Mouse (Mus musculus) embryonic facial prominence, embryonic 12.5 days (tissue): ENCODE data around the gene Tacc2. TPM values are rescaled to one million over a fixed set of nuclear protein-coding genes. Genes with fewer than 3 reads are reported as not detected.

Experiments
- ATAC-seq: fragments of 200-750 bp; cut with Nextera tagmentation; 2 replicates; pipeline ENCODE4 v1.8.0; 2017; ENCODE audit not compliant: insufficient number of reproducible peaks, insufficient read depth, low FRiP score, low TSS enrichment
- H3K27ac ChIP-seq: fragments of 300-500 bp; sonication (generic); 2 replicates; pipeline ENCODE4 v1.5.1; 2016; ENCODE audit warnings: mild to moderate bottlenecking
- H3K27me3 ChIP-seq: fragments of 300-500 bp; sonication (generic); 2 replicates; pipeline ENCODE4 v1.6.1; 2016; ENCODE audit warnings: mild to moderate bottlenecking, moderate library complexity
- H3K36me3 ChIP-seq: fragments of 300-500 bp; sonication (generic); 2 replicates; pipeline ENCODE4 v1.6.1; 2016; ENCODE audit warnings: mild to moderate bottlenecking
- H3K4me1 ChIP-seq: fragments of 300-500 bp; sonication (generic); 2 replicates; pipeline ENCODE4 v1.6.1; 2016
- H3K4me2 ChIP-seq: fragments of 300-500 bp; sonication (generic); replicated peaks from 2 replicates; pipeline ENCODE4 v1.6.1; 2016; ENCODE audit warnings: mild to moderate bottlenecking, moderate library complexity
- H3K4me3 ChIP-seq: fragments of 300-500 bp; sonication (generic); 2 replicates; pipeline ENCODE4 v1.5.1; 2016; ENCODE audit warnings: mild to moderate bottlenecking
- H3K9ac ChIP-seq: fragments of 300-500 bp; sonication (generic); 2 replicates; pipeline ENCODE4 v1.6.1; 2016; ENCODE audit warnings: mild to moderate bottlenecking, moderate library complexity
- H3K9me3 ChIP-seq: fragments of 300-500 bp; sonication (generic); 2 replicates; pipeline ENCODE4 v1.6.1; 2016; ENCODE audit warnings: mild to moderate bottlenecking, moderate library complexity
- WGBS: fragments of 180-500 bp; shearing (Covaris S2); methylation state at CpG from one replicate; pipeline ENCODE4 v1.1.7; 2016; 5-methylcytosine and 5-hydroxymethylcytosine counted together
- polyA plus RNA-seq: library from polyadenylated mRNA; unstranded; fragments of >200 nt; fragmentation: Nextera tagmentation; extraction: Ambion mirVana; gene quantifications from 2 replicates; pipeline ENCODE4 v1.2.1, GENCODE M21; 2016

The Tacc2 gene
- polyA plus RNA-seq, 1 experiment from 2014 or later, result 53.2 TPM

- Histone ChIP-seq H3K27me3 (no peaks in the 10 kb centered on the region), H3K4me1 (no peaks in the 10 kb centered on the region), H3K9me3 (no peaks in the 10 kb centered on the region), H3K36me3 (peaks cover 61% of the 10 kb centered on the region), H3K9ac (no peak overlapping the region), H3K4me3 (no peak overlapping the region), H3K4me2 (no peak overlapping the region), H3K27ac (no peak overlapping the region)
- 93% methylated on average over 2 of the region's 2 CpGs for WGBS
- no peak for ATAC-seq
Measured at GRCm38 (mm10) chr7:130734195-130734787, 157.1 kb downstream of the Tacc2 start.

- H3K36me3 ChIP-seq, result peaks cover 96% of the 10 kb centered on the region
- no peak overlapping the region for H3K4me2 ChIP-seq
- ATAC-seq, result no peak
- H3K4me3 ChIP-seq, result no peak overlapping the region
- no peaks in the 10 kb centered on the region for H3K27me3 ChIP-seq
- no peaks in the 10 kb centered on the region for H3K9me3 ChIP-seq
- H3K4me1 ChIP-seq, result peaks cover 4% of the 10 kb centered on the region; the same call in 1 of the 2 replicates
- 87% methylated on average over 4 of the region's 4 CpGs for WGBS
- H3K27ac ChIP-seq, result no peak overlapping the region
- no peak overlapping the region for H3K9ac ChIP-seq
Measured at GRCm38 (mm10) chr7:130741099-130741498, 163.9 kb downstream of the Tacc2 start.

DNA sequence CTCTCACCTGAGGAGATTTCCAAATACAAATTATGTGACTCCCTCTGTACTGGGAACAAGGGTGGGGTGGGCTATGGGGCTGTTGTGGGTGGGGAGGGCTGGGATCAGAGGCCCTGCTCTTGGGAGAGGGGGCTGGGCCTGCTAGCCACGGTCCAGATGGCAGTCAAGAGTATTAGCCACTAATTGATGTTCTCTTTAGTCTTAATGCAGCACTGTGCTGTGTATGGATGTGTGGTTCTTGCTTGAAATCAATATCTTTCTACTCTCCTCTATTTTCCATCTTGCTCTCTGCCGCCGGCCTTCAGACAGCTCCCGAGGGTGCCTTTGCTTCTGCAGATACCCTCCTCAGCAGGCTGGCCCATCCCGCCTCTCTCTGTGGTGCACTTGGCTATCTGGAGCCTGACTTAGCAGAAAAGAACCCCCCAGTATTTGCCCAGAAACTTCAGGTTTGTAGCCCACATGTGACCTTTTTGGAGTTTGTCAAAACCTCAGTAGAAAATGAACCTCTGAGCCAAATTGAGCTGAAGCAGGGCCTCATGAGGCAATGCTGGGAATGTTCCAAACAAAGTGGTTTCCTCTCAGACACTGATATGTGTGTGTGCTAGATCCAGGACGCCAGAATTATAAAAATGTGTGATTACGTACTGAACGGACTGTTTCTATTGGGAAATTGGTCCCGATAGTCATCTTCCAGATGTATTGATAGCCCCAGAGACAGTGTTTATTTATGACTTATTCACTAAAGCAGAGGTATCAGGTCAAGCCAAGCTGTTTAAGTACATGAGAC lies 166.2 kb downstream of the Tacc2 start:
- ATAC-seq, result no peak
- Histone ChIP-seq H3K4me2 (no peak overlapping the region), H3K27me3 (no peaks in the 10 kb centered on the region), H3K4me1 (peaks cover 4% of the 10 kb centered on the region; the same call in 1 of the 2 replicates), H3K9ac (no peak overlapping the region), H3K36me3 (peaks cover 92% of the 10 kb centered on the region), H3K4me3 (no peak overlapping the region), H3K9me3 (no peaks in the 10 kb centered on the region), H3K27ac (peak overlapping the region; percentile 38; the same call in 1 of the 2 replicates)
- WGBS, result 75% methylated on average over 9 of the region's 9 CpGs

DNA sequence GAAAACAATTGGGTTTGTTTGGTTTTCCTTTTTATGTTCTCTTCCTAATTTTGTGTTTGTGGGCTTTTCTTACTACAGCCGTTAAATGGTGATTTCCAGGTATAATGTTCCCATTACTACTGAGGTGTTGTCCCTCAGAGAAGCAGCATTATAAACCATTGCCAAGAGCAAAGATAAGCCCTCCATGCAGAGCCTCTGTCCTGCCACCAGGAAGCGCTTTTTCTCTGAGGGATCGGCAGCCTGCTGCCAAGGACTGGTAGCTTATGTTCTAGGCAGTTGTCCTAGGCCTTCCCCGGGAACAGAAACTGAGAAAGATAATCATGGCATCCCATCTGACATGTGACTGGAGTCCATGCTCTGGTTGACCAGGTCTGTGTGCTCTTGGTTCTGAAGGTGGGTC lies 171.9 kb downstream of the Tacc2 start:
- WGBS, result 91% methylated on average over 4 of the region's 4 CpGs
- Histone ChIP-seq H3K36me3 (peaks cover 70% of the 10 kb centered on the region), H3K27me3 (no peaks in the 10 kb centered on the region), H3K9ac (no peak overlapping the region), H3K4me3 (no peak overlapping the region), H3K9me3 (no peaks in the 10 kb centered on the region), H3K27ac (no peak overlapping the region), H3K4me1 (peaks cover 4% of the 10 kb centered on the region), H3K4me2 (no peak overlapping the region)
- no peak for ATAC-seq

- no peaks in the 10 kb centered on the region for H3K9me3 ChIP-seq
- H3K4me1 ChIP-seq, result no peaks in the 10 kb centered on the region; the same call in 1 of the 2 replicates
- no peaks in the 10 kb centered on the region for H3K27me3 ChIP-seq
- ATAC-seq, result no peak; the same call in 1 of the 2 replicates
- peaks cover 60% of the 10 kb centered on the region for H3K36me3 ChIP-seq
- no peak overlapping the region for H3K9ac ChIP-seq
- 67% methylated on average over 17 of the region's 17 CpGs for WGBS
- peak overlapping the region; percentile 54 for H3K27ac ChIP-seq
- no peak overlapping the region for H3K4me3 ChIP-seq
- H3K4me2 ChIP-seq, result no peak overlapping the region
Measured at GRCm38 (mm10) chr7:130750752-130751490, 173.7 kb downstream of the Tacc2 start.

DNA sequence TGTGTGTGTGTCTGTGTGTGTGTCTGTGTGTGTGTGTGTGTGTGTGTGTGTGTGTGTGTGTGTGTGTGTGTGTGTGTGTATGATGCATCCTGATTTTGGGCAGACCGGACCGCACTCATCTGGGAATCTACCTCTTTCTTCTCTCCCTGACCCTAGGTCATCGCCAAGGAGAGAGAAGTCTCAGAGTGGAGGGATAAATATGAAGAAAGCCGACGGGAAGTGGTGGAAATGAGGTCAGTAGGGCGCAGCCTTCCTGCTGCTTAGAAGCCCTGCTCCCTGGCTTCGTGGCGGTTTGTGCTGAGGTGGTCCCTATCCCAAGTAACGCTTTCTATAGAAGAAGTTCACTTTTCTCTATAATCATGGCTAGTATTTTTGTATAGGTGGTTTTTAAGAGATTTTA lies 174.4 kb downstream of the Tacc2 start:
- H3K9ac ChIP-seq, result no peak overlapping the region
- WGBS, result 69% methylated on average over 9 of the region's 9 CpGs
- no peaks in the 10 kb centered on the region for H3K9me3 ChIP-seq
- H3K27ac ChIP-seq, result no peak overlapping the region
- no peaks in the 10 kb centered on the region; the same call in 1 of the 2 replicates for H3K4me1 ChIP-seq
- peaks cover 53% of the 10 kb centered on the region for H3K36me3 ChIP-seq
- no peak overlapping the region for H3K4me3 ChIP-seq
- H3K4me2 ChIP-seq, result no peak overlapping the region
- no peak for ATAC-seq
- no peaks in the 10 kb centered on the region for H3K27me3 ChIP-seq

DNA sequence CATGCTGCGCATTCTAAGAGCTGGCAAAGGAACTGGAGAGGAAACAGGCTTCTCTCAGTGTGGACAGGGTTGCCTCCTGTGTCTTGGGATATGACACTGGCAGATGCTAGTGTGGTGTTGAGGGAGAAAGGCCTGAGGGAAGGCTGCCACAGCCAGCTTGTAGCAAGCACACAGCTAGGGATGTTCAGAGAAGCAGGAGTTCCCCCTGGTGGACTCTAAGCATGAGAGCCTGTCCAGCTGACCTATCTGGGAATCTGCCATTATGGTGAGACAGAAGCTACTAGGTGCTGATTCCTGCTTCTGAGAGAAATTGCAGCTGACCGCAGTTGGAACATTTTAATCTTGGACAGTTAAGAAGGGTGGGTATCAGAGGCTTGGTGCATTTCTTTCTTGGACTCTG lies 177.6 kb downstream of the Tacc2 start:
- Histone ChIP-seq H3K4me1 (no peaks in the 10 kb centered on the region; the same call in 1 of the 2 replicates), H3K9ac (no peak overlapping the region), H3K4me2 (no peak overlapping the region), H3K27me3 (no peaks in the 10 kb centered on the region), H3K27ac (no peak overlapping the region), H3K4me3 (no peak overlapping the region), H3K36me3 (peaks cover 55% of the 10 kb centered on the region), H3K9me3 (no peaks in the 10 kb centered on the region)
- WGBS, result 94% methylated on average over 2 of the region's 2 CpGs
- ATAC-seq, result no peak

DNA sequence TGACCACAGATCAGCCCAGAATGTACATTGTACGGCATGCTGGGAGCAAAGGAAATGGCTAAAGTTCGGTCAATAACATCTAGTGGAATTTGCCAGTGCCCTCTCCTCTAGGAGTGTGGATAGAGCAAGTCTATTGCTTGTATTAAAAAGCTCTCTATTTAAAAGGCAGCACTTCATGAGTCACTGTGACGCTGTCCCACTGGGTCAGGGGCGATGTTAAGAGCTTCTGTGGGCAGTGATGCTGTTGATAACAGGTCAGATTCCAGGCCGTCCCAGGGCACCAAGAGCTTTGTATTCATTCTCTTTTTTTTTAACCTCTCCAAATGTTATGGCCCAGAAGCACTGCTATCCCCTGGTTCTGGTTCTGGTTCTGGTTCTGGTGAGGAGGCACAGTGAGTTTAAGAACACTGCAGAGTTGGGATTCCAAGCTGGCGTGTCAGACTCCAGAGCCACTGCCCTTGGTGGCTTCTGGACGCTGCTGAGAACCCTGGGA lies 179.2 kb downstream of the Tacc2 start:
- Histone ChIP-seq H3K27me3 (no peaks in the 10 kb centered on the region), H3K9ac (no peak overlapping the region), H3K4me1 (no peaks in the 10 kb centered on the region), H3K9me3 (no peaks in the 10 kb centered on the region), H3K4me2 (no peak overlapping the region), H3K27ac (no peak overlapping the region), H3K4me3 (no peak overlapping the region), H3K36me3 (peaks cover 57% of the 10 kb centered on the region)
- ATAC-seq, result no peak
- whole genome bisulfite sequencing, result 83% methylated on average over 7 of the region's 7 CpGs

- H3K27ac ChIP-seq, result no peak overlapping the region
Measured at GRCm38 (mm10) chr7:130757326-130757865, 180.2 kb downstream of the Tacc2 start.

DNA sequence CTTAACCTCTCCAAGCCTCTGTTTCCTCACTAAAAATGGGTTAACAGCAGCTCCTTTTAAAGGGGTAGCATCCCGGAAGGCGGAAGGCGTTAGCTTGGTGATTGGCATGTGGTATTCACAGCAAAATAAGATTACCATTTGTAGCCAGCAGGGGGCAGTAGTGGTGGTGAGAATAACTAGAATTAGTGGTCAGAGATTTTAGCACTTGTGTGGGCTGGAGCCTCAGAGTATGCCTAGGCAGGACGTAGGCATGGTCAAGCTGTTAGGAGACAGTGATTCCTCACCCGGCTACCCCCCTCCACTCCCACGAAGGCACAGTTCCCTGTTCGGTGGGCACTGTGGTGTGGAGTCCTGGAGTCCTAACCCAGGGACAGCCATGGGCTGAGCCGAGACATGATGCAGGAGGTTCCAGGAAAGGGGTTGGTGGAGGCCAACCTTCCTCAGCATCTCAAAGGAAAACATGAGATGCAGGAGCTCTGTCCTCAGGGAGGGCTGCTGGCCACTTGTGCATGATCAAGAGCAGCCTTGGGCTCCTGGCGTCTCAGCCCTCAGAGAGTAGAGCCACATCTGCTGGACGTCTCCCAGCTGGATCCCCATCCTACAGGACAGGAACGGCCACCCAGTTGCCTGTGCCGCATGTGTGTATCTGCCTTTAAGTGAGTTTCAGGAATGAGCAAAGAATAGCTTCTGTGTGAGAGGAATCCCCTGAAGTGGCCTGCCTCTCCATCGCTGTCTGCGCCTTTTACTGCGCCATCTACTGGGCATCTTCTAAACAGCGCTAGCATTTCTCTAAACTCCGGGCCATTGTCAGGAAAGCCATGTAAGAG lies 185.0 kb downstream of the Tacc2 start:
- H3K4me2 ChIP-seq, result no peak overlapping the region
- H3K4me1 ChIP-seq, result peaks cover 4% of the 10 kb centered on the region; the same call in 1 of the 2 replicates
- peak; percentile 75 for ATAC-seq
- no peak overlapping the region for H3K9ac ChIP-seq
- no peak overlapping the region for H3K4me3 ChIP-seq
- H3K9me3 ChIP-seq, result no peaks in the 10 kb centered on the region
- H3K27ac ChIP-seq, result 0 out of 2 replicates have a peak overlapping the region, but pooled peaks have one; percentile 24
- H3K27me3 ChIP-seq, result no peaks in the 10 kb centered on the region
- 35% methylated on average over 17 of the region's 17 CpGs for WGBS
- peaks cover 45% of the 10 kb centered on the region for H3K36me3 ChIP-seq

More at GRCm38 (mm10) chr7:130757326-130757865, 180.2 kb downstream of the Tacc2 start:
- Histone ChIP-seq H3K4me1 (peaks cover 3% of the 10 kb centered on the region; the same call in 1 of the 2 replicates), H3K36me3 (peaks cover 50% of the 10 kb centered on the region), H3K4me3 (no peak overlapping the region), H3K27me3 (no peaks in the 10 kb centered on the region), H3K4me2 (no peak overlapping the region), H3K9ac (no peak overlapping the region), H3K9me3 (no peaks in the 10 kb centered on the region)
- WGBS, result 89% methylated on average over 11 of the region's 11 CpGs
- no peak for ATAC-seq

DNA sequence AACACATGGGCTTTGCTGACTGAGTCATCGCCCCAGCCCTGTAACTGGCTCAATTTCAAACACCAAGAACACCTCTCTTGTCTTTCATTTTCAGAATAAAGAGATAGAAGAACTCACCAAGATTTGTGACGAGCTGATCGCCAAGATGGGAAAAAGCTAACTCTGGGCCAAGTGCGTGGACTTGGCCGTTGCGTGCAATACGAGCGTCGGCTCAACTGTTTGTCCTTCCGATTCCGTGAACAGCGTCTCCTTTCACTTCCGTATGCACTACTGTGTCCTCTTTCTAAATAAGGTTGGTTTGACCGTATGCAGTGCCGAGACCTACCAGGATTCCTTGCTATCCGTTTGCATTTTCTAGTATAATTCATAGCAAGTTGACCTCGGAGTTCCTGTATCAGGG lies 186.9 kb downstream of the Tacc2 start:
- peaks cover 4% of the 10 kb centered on the region; the same call in 1 of the 2 replicates for H3K4me1 ChIP-seq
- H3K9me3 ChIP-seq, result no peaks in the 10 kb centered on the region
- no peak overlapping the region for H3K27ac ChIP-seq
- no peaks in the 10 kb centered on the region for H3K27me3 ChIP-seq
- H3K4me3 ChIP-seq, result no peak overlapping the region
- H3K4me2 ChIP-seq, result no peak overlapping the region
- peaks cover 35% of the 10 kb centered on the region for H3K36me3 ChIP-seq
- WGBS, result 92% methylated on average over 17 of the region's 17 CpGs
- no peak for ATAC-seq
- no peak overlapping the region for H3K9ac ChIP-seq
